Mouse (Mus musculus) hindbrain, embryonic 12.5 days (tissue): ENCODE data around the gene Rbm17. TPM values are rescaled to one million over a fixed set of nuclear protein-coding genes. Genes with fewer than 3 reads are reported as not detected.
A peak's percentile ranks its signal among the peaks of the same experiment; 100 is the strongest.

Experiments
- ATAC-seq: fragments of 200-750 bp; cut with Nextera tagmentation; 2 replicates; pipeline ENCODE4 v1.8.0; 2017; ENCODE audit warnings: moderate TSS enrichment; ENCODE audit not compliant: low FRiP score
- H3K27ac ChIP-seq: fragments of 300-500 bp; sonication (generic); 2 replicates; pipeline ENCODE4 v1.5.1; 2016; ENCODE audit warnings: mild to moderate bottlenecking
- H3K27me3 ChIP-seq: fragments of 300-500 bp; sonication (generic); 2 replicates; pipeline ENCODE4 v1.6.1; 2016; ENCODE audit warnings: mild to moderate bottlenecking
- H3K36me3 ChIP-seq: fragments of 300-500 bp; sonication (generic); 2 replicates; pipeline ENCODE4 v1.6.1; 2016; ENCODE audit warnings: mild to moderate bottlenecking
- H3K4me1 ChIP-seq: fragments of 300-500 bp; sonication (generic); 2 replicates; pipeline ENCODE4 v1.6.1; 2016
- H3K4me2 ChIP-seq: fragments of 300-500 bp; sonication (generic); replicated peaks from 2 replicates; pipeline ENCODE4 v1.6.1; 2016; ENCODE audit warnings: mild to moderate bottlenecking
- H3K4me3 ChIP-seq: fragments of 300-500 bp; sonication (generic); 2 replicates; pipeline ENCODE4 v1.5.1; 2016; ENCODE audit warnings: mild to moderate bottlenecking
- H3K9ac ChIP-seq: fragments of 300-500 bp; sonication (generic); 2 replicates; pipeline ENCODE4 v1.6.1; 2016; ENCODE audit warnings: mild to moderate bottlenecking, moderate library complexity
- H3K9me3 ChIP-seq: fragments of 300-500 bp; sonication (generic); replicated peaks from 2 replicates; pipeline ENCODE4 v1.6.1; 2016; ENCODE audit warnings: mild to moderate bottlenecking
- WGBS: fragments of 180-500 bp; shearing (Covaris S2); methylation state at CpG from one replicate; pipeline ENCODE4 v1.1.7; 2016; 5-methylcytosine and 5-hydroxymethylcytosine counted together
- polyA plus RNA-seq: library from polyadenylated mRNA; unstranded; fragments of >200 nt; fragmentation: Nextera tagmentation; extraction: Ambion mirVana; gene quantifications from 2 replicates; pipeline ENCODE4 v1.2.1, GENCODE M21; 2016

Rbm17 gene
- 162 and 166 TPM in 2 replicates for polyA plus RNA-seq

GRCm38 (mm10) chr2:11604053-11604452 is at the start of gene Rbm17:
TSS of gene Rbm17 (minus strand) at chr2:11604153.
- peaks cover 14% of the 10 kb centered on the region for H3K36me3 ChIP-seq
- no peaks in the 10 kb centered on the region for H3K9me3 ChIP-seq
- H3K27me3 ChIP-seq = no peaks in the 10 kb centered on the region
- peak within 1 kb of the TSS; percentile 66 for H3K27ac ChIP-seq
- H3K4me1 ChIP-seq = peaks cover 9% of the 10 kb centered on the region
- WGBS = 84% methylated on average over 5 of the region's 5 CpGs
- H3K4me3 ChIP-seq = peak within 1 kb of the TSS; percentile 74
- ATAC-seq = no peak
- H3K4me2 ChIP-seq = peak within 1 kb of the TSS; percentile 86
- peak within 1 kb of the TSS; percentile 95 for H3K9ac ChIP-seq

- H3K36me3 ChIP-seq = no peaks in the 10 kb centered on the region
- no peak overlapping the region for H3K9ac ChIP-seq
- H3K9me3 ChIP-seq = no peaks in the 10 kb centered on the region
- H3K4me3 ChIP-seq = no peak overlapping the region
- no peaks in the 10 kb centered on the region for H3K27me3 ChIP-seq
- no peak overlapping the region for H3K4me2 ChIP-seq
- no peak for ATAC-seq
- H3K4me1 ChIP-seq = no peaks in the 10 kb centered on the region
- no peak overlapping the region for H3K27ac ChIP-seq
- 57% methylated on average over 6 of the region's 6 CpGs for WGBS
Measured at GRCm38 (mm10) chr2:11653330-11653729, 49.4 kb upstream of the Rbm17 start.

- no peaks in the 10 kb centered on the region for H3K27me3 ChIP-seq
- no peak for ATAC-seq
Measured at GRCm38 (mm10) chr2:11652780-11653179, 48.8 kb upstream of the Rbm17 start.

GRCm38 (mm10) chr2:11652196-11652595 is 48.2 kb upstream of the Rbm17 start:
- 78% methylated on average over 3 of the region's 3 CpGs for WGBS
- no peaks in the 10 kb centered on the region for H3K27me3 ChIP-seq

More at GRCm38 (mm10) chr2:11652780-11653179, 48.8 kb upstream of the Rbm17 start:
- H3K9ac ChIP-seq = no peak overlapping the region
- H3K4me2 ChIP-seq = no peak overlapping the region
- no peaks in the 10 kb centered on the region for H3K4me1 ChIP-seq
- no peaks in the 10 kb centered on the region for H3K36me3 ChIP-seq
- H3K27ac ChIP-seq = no peak overlapping the region
- H3K9me3 ChIP-seq = no peaks in the 10 kb centered on the region
- 75% methylated on average over 2 of the region's 2 CpGs for WGBS
- H3K4me3 ChIP-seq = no peak overlapping the region

GRCm38 (mm10) chr2:11651476-11651875 is 47.5 kb upstream of the Rbm17 start:
- H3K4me3 ChIP-seq = no peak overlapping the region
- 61% methylated on average over 3 of the region's 3 CpGs for WGBS
- no peaks in the 10 kb centered on the region for H3K27me3 ChIP-seq
- H3K4me1 ChIP-seq = no peaks in the 10 kb centered on the region
- no peak overlapping the region for H3K27ac ChIP-seq
- no peaks in the 10 kb centered on the region for H3K36me3 ChIP-seq
- H3K9me3 ChIP-seq = no peaks in the 10 kb centered on the region
- no peak for ATAC-seq
- no peak overlapping the region for H3K9ac ChIP-seq
- no peak overlapping the region for H3K4me2 ChIP-seq

More at GRCm38 (mm10) chr2:11652196-11652595, 48.2 kb upstream of the Rbm17 start:
- H3K4me1 ChIP-seq = no peaks in the 10 kb centered on the region
- no peak overlapping the region for H3K9ac ChIP-seq
- no peaks in the 10 kb centered on the region for H3K9me3 ChIP-seq
- ATAC-seq = no peak
- no peaks in the 10 kb centered on the region for H3K36me3 ChIP-seq
- no peak overlapping the region for H3K4me3 ChIP-seq
- H3K27ac ChIP-seq = no peak overlapping the region
- H3K4me2 ChIP-seq = no peak overlapping the region

GRCm38 (mm10) chr2:11645297-11645696 is 41.3 kb upstream of the Rbm17 start:
- Histone ChIP-seq H3K4me1 (no peaks in the 10 kb centered on the region), H3K27ac (no peak overlapping the region), H3K36me3 (no peaks in the 10 kb centered on the region), H3K9me3 (no peaks in the 10 kb centered on the region), H3K4me2 (no peak overlapping the region), H3K9ac (no peak overlapping the region), H3K4me3 (no peak overlapping the region), H3K27me3 (no peaks in the 10 kb centered on the region)
- no peak for ATAC-seq
- WGBS = 85% methylated on average over 2 of the region's 2 CpGs

GRCm38 (mm10) chr2:11644057-11644456 is 40.1 kb upstream of the Rbm17 start:
- Histone ChIP-seq H3K27me3 (no peaks in the 10 kb centered on the region), H3K36me3 (no peaks in the 10 kb centered on the region), H3K9ac (no peak overlapping the region), H3K4me3 (no peak overlapping the region), H3K4me2 (no peak overlapping the region), H3K9me3 (no peaks in the 10 kb centered on the region), H3K4me1 (no peaks in the 10 kb centered on the region), H3K27ac (no peak overlapping the region)
- 79% methylated on average over 1 of the region's 1 CpGs for WGBS
- ATAC-seq = no peak

GRCm38 (mm10) chr2:11642451-11642941 is 38.5 kb upstream of the Rbm17 start, which contains the start of gene Il2ra:
TSS of gene Il2ra (plus strand) at chr2:11642807.
- Histone ChIP-seq H3K9me3 (no peaks in the 10 kb centered on the region), H3K9ac (no peak within 1 kb of the TSS), H3K27ac (no peak within 1 kb of the TSS), H3K27me3 (no peaks in the 10 kb centered on the region), H3K4me3 (no peak within 1 kb of the TSS), H3K4me1 (no peaks in the 10 kb centered on the region), H3K4me2 (no peak within 1 kb of the TSS), H3K36me3 (no peaks in the 10 kb centered on the region)
- ATAC-seq = no peak
- 84% methylated on average over 3 of the region's 3 CpGs for WGBS

- no peak overlapping the region for H3K4me3 ChIP-seq
- 92% methylated on average over 1 of the region's 1 CpGs for WGBS
Measured at GRCm38 (mm10) chr2:11637115-11637514, 33.2 kb upstream of the Rbm17 start.

GRCm38 (mm10) chr2:11636138-11636480 is 32.2 kb upstream of the Rbm17 start:
- H3K9ac ChIP-seq = no peak overlapping the region
- H3K27ac ChIP-seq = no peak overlapping the region
- H3K9me3 ChIP-seq = no peaks in the 10 kb centered on the region
- no peak overlapping the region for H3K4me3 ChIP-seq
- 82% methylated on average over 3 of the region's 3 CpGs for WGBS
- H3K4me2 ChIP-seq = no peak overlapping the region
- H3K27me3 ChIP-seq = no peaks in the 10 kb centered on the region
- no peaks in the 10 kb centered on the region for H3K36me3 ChIP-seq
- H3K4me1 ChIP-seq = no peaks in the 10 kb centered on the region
- no peak for ATAC-seq

More at GRCm38 (mm10) chr2:11637115-11637514, 33.2 kb upstream of the Rbm17 start:
- no peak for ATAC-seq
- no peaks in the 10 kb centered on the region for H3K4me1 ChIP-seq
- no peak overlapping the region for H3K4me2 ChIP-seq
- no peaks in the 10 kb centered on the region for H3K27me3 ChIP-seq
- no peak overlapping the region for H3K9ac ChIP-seq
- H3K9me3 ChIP-seq = no peaks in the 10 kb centered on the region
- no peak overlapping the region for H3K27ac ChIP-seq
- H3K36me3 ChIP-seq = no peaks in the 10 kb centered on the region

GRCm38 (mm10) chr2:11635471-11636137 is 31.7 kb upstream of the Rbm17 start:
- Histone ChIP-seq H3K9ac (no peak overlapping the region), H3K4me2 (no peak overlapping the region), H3K27ac (no peak overlapping the region), H3K4me3 (no peak overlapping the region), H3K9me3 (no peaks in the 10 kb centered on the region), H3K36me3 (no peaks in the 10 kb centered on the region), H3K27me3 (no peaks in the 10 kb centered on the region), H3K4me1 (no peaks in the 10 kb centered on the region)
- ATAC-seq = no peak
- WGBS = 88% methylated on average over 5 of the region's 5 CpGs

- WGBS = 85% methylated on average over 6 of the region's 6 CpGs
- Histone ChIP-seq H3K27ac (no peak overlapping the region), H3K4me1 (no peaks in the 10 kb centered on the region), H3K36me3 (no peaks in the 10 kb centered on the region), H3K9ac (no peak overlapping the region), H3K27me3 (no peaks in the 10 kb centered on the region), H3K4me3 (no peak overlapping the region), H3K9me3 (no peaks in the 10 kb centered on the region), H3K4me2 (no peak overlapping the region)
- ATAC-seq = no peak
Measured at GRCm38 (mm10) chr2:11635035-11635434, 31.1 kb upstream of the Rbm17 start.

- no peak within 1 kb of the TSS for H3K4me3 ChIP-seq
- H3K27me3 ChIP-seq = no peaks in the 10 kb centered on the region
- H3K27ac ChIP-seq = no peak within 1 kb of the TSS
- H3K9ac ChIP-seq = no peak within 1 kb of the TSS
- no peaks in the 10 kb centered on the region for H3K9me3 ChIP-seq
- H3K4me1 ChIP-seq = no peaks in the 10 kb centered on the region
- 93% methylated on average over 5 of the region's 5 CpGs for WGBS
- H3K4me2 ChIP-seq = no peak within 1 kb of the TSS
- H3K36me3 ChIP-seq = no peaks in the 10 kb centered on the region
- ATAC-seq = no peak
Measured at GRCm38 (mm10) chr2:11625890-11626289, 21.9 kb upstream of the Rbm17 start, which contains the start of gene Gm17490. TSS of gene Gm17490 (minus strand) at chr2:11626264.
